Mouse (Mus musculus) yolk sac, embryonic 10.5 days (tissue): Measurements from ENCODE around the gene Lyrm1.

Source experiments
- DNase-seq: peaks from one replicate; pipeline ENCODE4 v3.0.0-alpha.2; 2017; ENCODE audit warnings: low spot score

Lyrm1 gene

DNA sequence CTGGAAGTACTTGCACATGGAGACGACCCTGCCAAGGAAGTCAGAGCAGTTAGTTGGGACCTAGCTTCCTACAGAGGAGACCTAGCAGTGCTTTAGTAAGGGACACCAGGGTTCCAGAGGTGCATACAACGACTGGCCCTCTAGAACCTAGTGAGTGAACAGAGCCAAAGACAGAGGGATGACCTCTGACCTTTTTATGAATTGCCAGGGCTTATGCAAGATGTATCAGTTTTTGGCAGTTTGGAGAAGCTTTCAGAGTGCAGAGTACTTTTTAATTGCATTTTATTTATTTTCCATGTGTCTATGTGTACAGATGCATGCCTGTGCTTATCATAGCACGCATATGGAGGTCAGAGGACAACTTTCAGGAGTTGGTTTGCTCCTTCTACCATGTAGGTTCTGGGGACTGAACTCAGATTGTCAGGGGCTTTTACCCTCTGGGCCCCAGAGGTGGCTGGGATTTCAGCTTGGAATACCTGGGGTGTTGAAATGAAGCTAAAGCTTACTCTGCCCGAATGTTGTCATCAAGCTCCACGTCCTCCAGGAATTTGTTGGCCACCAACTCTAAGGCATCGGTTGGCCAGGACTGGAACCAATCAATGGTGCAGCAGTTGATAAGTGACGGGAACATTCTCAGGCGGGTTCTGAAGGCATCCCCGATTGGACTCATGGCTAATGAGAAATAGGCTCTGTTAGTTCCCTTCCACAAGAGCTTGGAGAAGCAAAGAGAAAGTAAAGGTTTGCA is 70.2 kb downstream of the Lyrm1 start:
- no peak for DNase-seq

DNA sequence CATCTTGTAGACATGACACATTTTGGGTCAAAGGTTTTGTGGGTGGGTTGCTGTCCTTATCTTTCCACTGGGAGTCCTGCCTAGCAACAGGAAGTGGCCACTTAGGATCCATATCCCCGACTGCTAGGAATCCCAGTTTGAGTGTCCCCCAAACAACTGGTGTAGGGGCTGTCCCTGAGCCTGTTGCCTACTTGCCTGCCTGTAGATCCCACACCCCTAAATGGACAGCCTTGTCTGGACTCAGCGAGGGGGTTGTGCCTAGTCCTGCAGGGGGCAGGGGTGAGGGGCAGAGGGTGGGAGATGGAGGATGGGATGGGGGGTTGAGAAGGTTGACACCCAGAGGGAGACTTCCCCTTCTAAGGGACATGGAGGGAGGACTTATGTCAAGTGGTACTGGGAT is 73.7 kb downstream of the Lyrm1 start:
- no peak for DNase-seq

DNA sequence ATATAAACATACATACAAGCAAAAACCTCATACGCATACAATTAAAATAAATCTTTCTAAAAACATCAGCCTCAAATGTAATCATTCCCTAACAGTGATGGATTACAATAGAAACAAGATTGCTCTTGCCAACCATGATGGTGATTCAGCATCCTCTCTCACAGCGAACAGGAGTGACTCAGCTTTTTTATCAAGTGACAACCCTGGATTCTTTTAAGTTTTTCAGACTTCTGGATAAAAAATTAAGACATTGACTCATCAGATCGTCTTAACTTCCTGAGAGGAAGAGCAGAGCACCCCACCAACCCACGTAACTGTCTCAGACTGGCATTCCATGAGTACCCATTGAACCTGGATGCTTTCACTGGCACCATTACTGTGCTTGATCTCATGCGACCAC is 78.6 kb downstream of the Lyrm1 start:
- no peak for DNase-seq

DNA sequence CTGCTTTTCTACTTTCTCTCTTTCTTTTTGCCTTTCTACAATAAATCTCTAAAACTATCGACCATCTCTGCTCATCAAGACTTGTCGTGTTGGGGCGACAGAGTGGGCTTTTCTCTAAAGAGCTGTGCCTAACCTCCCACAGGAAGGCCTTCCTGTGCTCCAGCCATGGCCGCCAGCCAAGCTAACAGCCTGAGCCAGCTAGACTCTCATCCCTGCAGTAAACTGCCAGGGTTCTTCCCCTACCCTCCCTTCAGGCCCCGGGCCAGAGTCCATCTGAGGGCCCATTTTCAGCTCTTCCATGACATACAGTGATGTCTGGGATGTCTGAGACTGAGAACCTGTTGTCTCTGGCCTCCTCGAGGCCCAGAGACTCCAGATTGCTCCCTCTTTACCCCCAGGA is 80.6 kb downstream of the Lyrm1 start:
- DNase-seq = no peak

DNA sequence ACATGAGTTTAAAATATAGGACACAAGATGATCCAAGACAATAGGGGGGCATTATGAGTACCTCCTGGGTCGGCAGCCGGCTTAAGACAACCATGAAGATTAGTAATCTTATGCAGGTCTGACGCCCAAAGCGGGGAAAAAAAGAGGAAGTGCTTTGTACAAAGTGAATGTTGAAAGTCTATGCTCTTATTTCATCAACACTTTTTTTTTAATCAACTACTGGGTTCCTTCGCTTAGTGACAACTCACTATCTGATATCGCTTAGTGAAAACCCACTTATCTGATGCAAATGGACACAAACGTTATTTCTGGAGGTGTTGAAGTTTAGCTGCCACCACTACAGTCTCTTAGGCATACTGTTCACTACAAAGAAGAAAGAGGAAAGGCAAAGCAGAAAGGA is 81.9 kb downstream of the Lyrm1 start:
- DNase-seq = no peak

DNA sequence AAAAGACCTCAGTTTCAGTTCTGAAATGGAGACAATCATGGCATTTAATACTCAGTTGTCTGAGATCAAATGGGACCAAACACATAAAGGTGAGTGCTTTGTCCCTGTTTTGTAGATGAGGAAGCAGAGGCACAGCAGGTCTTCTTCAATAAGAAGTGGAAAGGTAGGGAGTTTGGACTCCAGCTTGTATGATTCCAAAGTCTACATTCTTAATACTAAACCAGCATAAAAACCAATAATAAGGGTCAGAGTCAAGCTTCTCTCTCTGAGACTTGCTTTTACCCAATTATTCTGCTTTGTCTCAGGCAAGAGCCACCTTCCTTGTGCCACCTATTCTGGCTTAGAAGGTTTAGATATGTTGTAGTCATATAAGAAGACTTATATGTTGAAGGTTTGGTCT is 82.9 kb downstream of the Lyrm1 start:
- DNase-seq = no peak

DNA sequence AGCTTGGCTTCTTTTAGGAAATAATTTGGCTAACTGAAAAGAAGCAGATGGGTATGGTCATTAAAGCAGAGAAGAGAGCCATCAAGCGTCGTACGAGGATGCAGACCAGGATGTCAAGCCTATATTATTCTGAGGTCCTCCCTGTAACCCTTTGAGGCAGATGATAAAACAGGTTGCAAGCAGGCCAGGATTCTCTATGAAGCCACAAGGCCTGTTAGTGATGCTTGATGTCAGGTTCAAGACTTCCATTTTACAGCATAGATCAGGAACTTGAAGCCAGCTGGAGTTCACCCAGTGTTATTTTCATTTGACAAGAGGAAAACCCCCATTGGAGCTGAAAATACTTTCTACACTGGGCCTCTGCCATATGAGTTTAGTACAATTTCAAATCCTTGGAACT is 84.5 kb downstream of the Lyrm1 start:
- DNase-seq = no peak

DNA sequence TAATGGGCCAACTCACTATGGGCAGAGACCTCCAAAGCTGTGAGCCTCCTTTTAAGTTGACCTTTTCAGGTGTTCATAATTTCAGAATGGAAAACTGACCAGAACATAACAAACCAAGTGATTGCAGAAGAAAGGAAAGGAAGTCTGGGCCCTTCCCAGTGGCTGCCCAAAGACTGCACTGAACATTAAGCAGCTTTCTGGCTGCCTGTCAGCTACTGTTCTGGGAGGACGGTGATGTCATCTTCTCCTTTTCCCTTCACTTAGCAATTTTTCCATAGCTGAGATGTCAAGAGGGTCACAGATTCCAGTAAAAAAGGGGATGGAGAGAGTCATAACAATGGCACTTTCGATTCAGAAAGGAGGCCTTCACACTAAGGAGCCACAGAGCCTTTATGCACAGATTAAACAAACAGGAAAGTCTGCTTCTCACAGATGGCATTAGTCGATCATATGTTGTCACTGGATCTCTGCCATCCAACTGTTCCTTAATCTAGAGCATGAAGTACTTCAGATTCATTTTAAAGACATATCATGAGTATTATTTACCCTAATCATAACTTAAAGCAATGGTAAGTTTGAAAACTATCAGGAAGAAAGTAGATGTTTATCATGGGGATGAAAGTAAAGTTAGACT is 89.7 kb downstream of the Lyrm1 start:
- DNase-seq = no peak

DNA sequence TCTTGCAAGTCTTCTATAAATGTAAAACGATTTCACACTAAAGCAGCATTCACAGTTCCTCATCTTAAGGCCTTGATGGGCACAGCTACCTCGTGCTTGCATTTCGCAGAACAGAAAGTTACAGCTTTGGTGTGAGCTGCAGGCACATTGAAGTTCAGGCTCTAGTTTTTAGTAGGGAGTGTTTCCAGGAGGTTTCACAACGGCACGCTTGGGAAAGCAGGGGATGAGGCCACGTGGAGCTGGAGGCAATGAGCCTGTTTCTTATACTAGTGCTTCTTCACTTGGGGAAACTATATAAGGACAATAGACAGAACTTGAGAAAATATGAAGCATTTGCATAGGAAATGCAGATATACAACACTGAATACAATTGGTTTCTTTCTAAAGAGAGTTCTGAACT is 101.4 kb downstream of the Lyrm1 start:
- DNase-seq = no peak
